Mouse (Mus musculus): ENCODE measurements at regions not wholly inside any gene's neighbourhood (a gene's known extent, or its start where the extent isn't known, plus 50 kb on each side); places are given as distances from the start of the nearest gene placed in this dataset.

GRCm38 (mm10) chr14:76672442-76672841, 115.8 kb upstream of the Serp2 start:
- no peaks in the 10 kb centered on the region for H3K9me3 ChIP-seq (replicated peaks)
- DNase-seq (ENCODE audit: low spot score): no peak
- no peaks in the 10 kb centered on the region for H3K36me3 ChIP-seq
- no peaks in the 10 kb centered on the region for H3K27me3 ChIP-seq (ENCODE audit: low read depth, poor library complexity, severe bottlenecking)
- H3K4me1 ChIP-seq: 0 out of 2 replicates have a peak, but pooled peaks cover 5% of the 10 kb centered on the region
- WGBS: 85% methylated on average over 2 of the region's 2 CpGs
- no peak overlapping the region for H3K27ac ChIP-seq
- H3K4me3 ChIP-seq: no peak overlapping the region

DNA sequence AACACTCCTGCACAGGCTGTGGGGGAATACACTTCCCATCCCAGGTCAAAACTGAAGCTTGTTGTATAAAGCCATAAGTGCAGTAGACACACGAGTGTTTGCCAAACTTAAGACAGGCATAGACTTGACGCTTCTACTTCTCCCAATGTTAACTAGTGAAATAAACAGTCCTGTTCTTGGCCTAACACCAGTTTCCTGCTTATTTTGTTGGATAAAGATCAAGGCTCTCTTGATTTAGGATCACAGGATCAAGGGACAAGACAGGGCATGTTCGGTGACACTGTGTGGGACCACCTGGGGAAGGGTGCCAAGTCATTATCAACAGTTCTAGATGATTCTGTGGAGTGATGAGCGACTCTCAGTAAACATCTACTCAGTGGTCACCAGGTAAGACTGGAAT, 114.3 kb upstream of the Serp2 start:
- no peak for DNase-seq (ENCODE audit: low spot score)
- Histone ChIP-seq H3K4me3 (no peak overlapping the region), H3K4me1 (0 out of 2 replicates have a peak, but pooled peaks cover 5% of the 10 kb centered on the region), H3K36me3 (no peaks in the 10 kb centered on the region), H3K27me3 (ENCODE audit: low read depth, poor library complexity, severe bottlenecking) (no peaks in the 10 kb centered on the region), H3K27ac (no peak overlapping the region), H3K9me3 (replicated peaks) (no peaks in the 10 kb centered on the region)
- WGBS: 92% methylated on average over 4 of the region's 4 CpGs

- no peak for DNase-seq (ENCODE audit: low spot score)
- WGBS: 79% methylated on average over 12 of the region's 12 CpGs
Observed at GRCm38 (mm10) chr14:76665754-76666371, 109.2 kb upstream of the Serp2 start.

DNA sequence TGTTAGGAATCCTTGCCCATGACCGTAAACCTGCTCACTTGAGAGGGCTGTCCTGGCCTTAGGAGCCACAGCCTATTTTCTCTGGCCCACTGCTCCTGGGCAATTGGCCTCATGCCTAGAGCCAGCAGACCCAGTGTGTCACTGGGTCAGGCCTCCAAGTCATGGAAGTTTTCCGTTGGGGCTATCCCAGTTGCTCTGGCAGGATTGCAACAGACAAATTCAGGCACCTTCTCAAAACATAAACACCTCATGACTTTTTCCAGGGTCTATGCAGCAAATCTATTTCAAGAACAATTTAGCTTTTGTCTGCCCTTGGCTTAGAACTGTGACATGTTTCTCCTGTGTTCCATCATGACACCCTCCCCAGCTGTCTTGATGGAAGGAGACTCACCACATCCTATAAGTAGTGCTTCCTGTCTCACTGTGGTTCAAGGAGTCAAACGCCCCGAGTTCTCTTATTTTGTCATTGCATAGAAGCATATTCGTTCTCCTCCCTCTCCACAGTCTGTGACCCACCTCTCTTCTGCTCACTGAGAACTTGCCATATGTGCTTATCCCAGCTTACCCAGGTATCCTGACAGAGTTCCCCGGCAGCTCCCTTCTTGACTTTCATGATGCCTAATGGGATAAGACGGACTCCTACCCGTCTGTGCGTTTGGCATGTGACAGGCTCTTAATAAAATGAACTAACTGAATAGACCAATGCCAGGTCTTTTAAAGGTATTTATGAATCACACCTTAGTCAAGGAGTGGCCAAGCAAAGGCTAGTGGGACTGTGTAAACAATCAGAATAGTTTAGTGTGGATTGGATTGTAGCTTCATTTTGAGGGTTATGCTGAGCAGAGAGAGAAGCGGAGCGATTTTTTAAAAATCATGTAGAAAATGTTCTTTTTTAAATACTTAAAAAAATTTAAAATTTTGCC, 108.2 kb upstream of the Serp2 start:
- H3K27ac ChIP-seq: no peak overlapping the region
- no peaks in the 10 kb centered on the region for H3K27me3 ChIP-seq (ENCODE audit: low read depth, poor library complexity, severe bottlenecking)
- DNase-seq (ENCODE audit: low spot score): no peak
- no peaks in the 10 kb centered on the region for H3K36me3 ChIP-seq
- H3K4me3 ChIP-seq: no peak overlapping the region
- H3K9me3 ChIP-seq (replicated peaks): no peaks in the 10 kb centered on the region
- no peaks in the 10 kb centered on the region for H3K4me1 ChIP-seq
- 88% methylated on average over 11 of the region's 11 CpGs for WGBS

More at GRCm38 (mm10) chr14:76665754-76666371, 109.2 kb upstream of the Serp2 start:
- H3K36me3 ChIP-seq: no peaks in the 10 kb centered on the region
- no peaks in the 10 kb centered on the region for H3K9me3 ChIP-seq (replicated peaks)
- H3K27ac ChIP-seq: no peak overlapping the region
- no peaks in the 10 kb centered on the region for H3K4me1 ChIP-seq
- H3K4me3 ChIP-seq: no peak overlapping the region
- no peaks in the 10 kb centered on the region for H3K27me3 ChIP-seq (ENCODE audit: low read depth, poor library complexity, severe bottlenecking)

DNA sequence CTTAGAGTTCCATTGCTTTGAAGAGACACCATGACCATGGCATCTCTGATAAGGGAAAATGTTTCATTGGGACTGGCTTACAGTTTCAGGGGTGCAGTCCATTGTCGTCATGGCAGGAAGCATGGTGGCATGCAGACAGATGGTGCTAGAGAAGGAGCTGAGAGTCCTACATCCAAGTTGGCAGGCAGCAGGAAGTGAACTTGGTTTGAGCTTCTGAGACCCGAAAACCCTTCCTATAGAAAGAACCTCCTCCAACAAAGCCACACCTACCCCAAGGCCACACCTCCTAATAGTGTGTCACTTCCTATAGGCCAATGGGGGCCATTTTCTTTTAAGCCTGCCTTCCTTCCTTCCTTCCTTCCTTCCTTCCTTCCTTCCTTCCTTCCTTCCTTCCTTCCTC, 107.1 kb upstream of the Serp2 start:
- H3K36me3 ChIP-seq: no peaks in the 10 kb centered on the region
- 91% methylated on average over 2 of the region's 2 CpGs for WGBS

DNA sequence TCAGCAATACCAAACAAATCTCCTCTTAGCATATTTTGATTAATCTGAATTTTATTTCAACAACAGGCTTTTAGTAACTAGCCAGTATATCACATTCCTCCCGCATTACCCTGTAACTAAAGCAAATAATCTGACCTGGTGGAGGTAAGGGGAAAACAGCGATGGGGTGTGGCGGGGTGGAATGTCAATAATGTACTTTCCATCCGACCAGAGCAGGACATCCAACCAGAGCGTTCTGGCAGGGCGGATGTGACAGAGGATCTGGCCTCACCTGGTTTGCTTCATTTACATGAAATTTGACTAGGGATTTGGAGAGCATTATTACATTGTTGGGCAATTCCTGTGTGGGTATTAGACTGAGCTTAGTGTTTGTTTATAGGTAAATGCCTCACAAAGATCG, 106.2 kb upstream of the Serp2 start:
- H3K27me3 ChIP-seq (ENCODE audit: low read depth, poor library complexity, severe bottlenecking): no peaks in the 10 kb centered on the region
- H3K36me3 ChIP-seq: no peaks in the 10 kb centered on the region
- H3K4me1 ChIP-seq: peaks cover 15% of the 10 kb centered on the region
- no peaks in the 10 kb centered on the region for H3K9me3 ChIP-seq (replicated peaks)
- DNase-seq (ENCODE audit: low spot score): no peak
- H3K4me3 ChIP-seq: no peak overlapping the region
- no peak overlapping the region for H3K27ac ChIP-seq
- WGBS: 86% methylated on average over 7 of the region's 7 CpGs

More for the DNA sequence above, 107.1 kb upstream of the Serp2 start:
- no peak for DNase-seq (ENCODE audit: low spot score)
- Histone ChIP-seq H3K9me3 (replicated peaks) (no peaks in the 10 kb centered on the region), H3K4me1 (peaks cover 7% of the 10 kb centered on the region; the same call in 1 of the 2 replicates), H3K4me3 (no peak overlapping the region), H3K27ac (no peak overlapping the region), H3K27me3 (ENCODE audit: low read depth, poor library complexity, severe bottlenecking) (no peaks in the 10 kb centered on the region)

DNA sequence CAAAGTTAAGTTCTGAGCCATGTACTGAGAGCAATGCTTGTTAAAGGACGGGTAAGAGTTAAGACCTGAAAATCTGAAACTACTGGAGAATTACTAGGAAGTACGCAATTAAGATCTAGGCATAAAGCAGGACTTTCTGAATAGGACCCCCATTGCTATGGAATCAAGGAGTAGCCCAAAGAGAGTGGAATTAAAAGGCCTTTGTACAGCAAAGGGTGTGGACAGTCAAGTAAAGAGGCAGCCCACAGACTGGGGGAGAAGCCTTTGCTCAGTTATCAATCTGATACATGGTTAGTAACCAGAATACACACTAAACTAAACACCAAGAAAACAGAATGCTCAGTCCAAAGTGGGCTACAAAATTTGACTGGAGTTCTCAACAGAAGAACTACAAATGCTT, 104.2 kb upstream of the Serp2 start:
- 91% methylated on average over 2 of the region's 2 CpGs for WGBS
- DNase-seq (ENCODE audit: low spot score): no peak
- no peaks in the 10 kb centered on the region for H3K9me3 ChIP-seq (replicated peaks)
- H3K4me1 ChIP-seq: peaks cover 17% of the 10 kb centered on the region
- H3K36me3 ChIP-seq: no peaks in the 10 kb centered on the region
- H3K27ac ChIP-seq: no peak overlapping the region
- H3K27me3 ChIP-seq (ENCODE audit: low read depth, poor library complexity, severe bottlenecking): no peaks in the 10 kb centered on the region
- H3K4me3 ChIP-seq: no peak overlapping the region

GRCm38 (mm10) chr14:76658952-76659502, 102.3 kb upstream of the Serp2 start:
- DNase-seq (ENCODE audit: low spot score): no peak
- 83% methylated on average over 15 of the region's 15 CpGs for whole genome bisulfite sequencing
- no peaks in the 10 kb centered on the region for H3K36me3 ChIP-seq
- H3K27ac ChIP-seq: no peak overlapping the region
- peaks cover 17% of the 10 kb centered on the region for H3K4me1 ChIP-seq
- H3K4me3 ChIP-seq: no peak overlapping the region
- no peaks in the 10 kb centered on the region for H3K27me3 ChIP-seq (ENCODE audit: low read depth, poor library complexity, severe bottlenecking)
- H3K9me3 ChIP-seq (replicated peaks): no peaks in the 10 kb centered on the region

GRCm38 (mm10) chr14:76657784-76658610, 101.3 kb upstream of the Serp2 start:
- no peak overlapping the region for H3K4me3 ChIP-seq
- peak; percentile 47 for DNase-seq (ENCODE audit: low spot score)
- H3K36me3 ChIP-seq: no peaks in the 10 kb centered on the region
- H3K27me3 ChIP-seq (ENCODE audit: low read depth, poor library complexity, severe bottlenecking): no peaks in the 10 kb centered on the region
- peaks cover 17% of the 10 kb centered on the region for H3K4me1 ChIP-seq
- H3K27ac ChIP-seq: no peak overlapping the region; the same call in 1 of the 2 replicates
- no peaks in the 10 kb centered on the region for H3K9me3 ChIP-seq (replicated peaks)
- 77% methylated on average over 9 of the region's 9 CpGs for WGBS

GRCm38 (mm10) chr14:76657375-76657774, 100.7 kb upstream of the Serp2 start:
- Histone ChIP-seq H3K4me3 (no peak overlapping the region), H3K27ac (no peak overlapping the region; the same call in 1 of the 2 replicates)
- WGBS: 77% methylated on average over 7 of the region's 7 CpGs

GRCm38 (mm10) chr14:76652356-76653126, 95.9 kb upstream of the Serp2 start:
- no peak for DNase-seq (ENCODE audit: low spot score)
- H3K4me1 ChIP-seq: no peaks in the 10 kb centered on the region
- H3K9me3 ChIP-seq (replicated peaks): no peaks in the 10 kb centered on the region
- WGBS: 75% methylated on average over 9 of the region's 9 CpGs
- no peaks in the 10 kb centered on the region for H3K27me3 ChIP-seq (ENCODE audit: low read depth, poor library complexity, severe bottlenecking)
- no peak overlapping the region for H3K4me3 ChIP-seq
- H3K27ac ChIP-seq: no peak overlapping the region
- no peaks in the 10 kb centered on the region for H3K36me3 ChIP-seq

More at GRCm38 (mm10) chr14:76657375-76657774, 100.7 kb upstream of the Serp2 start:
- no peaks in the 10 kb centered on the region for H3K27me3 ChIP-seq (ENCODE audit: low read depth, poor library complexity, severe bottlenecking)
- DNase-seq (ENCODE audit: low spot score): no peak
- no peaks in the 10 kb centered on the region for H3K36me3 ChIP-seq
- H3K9me3 ChIP-seq (replicated peaks): no peaks in the 10 kb centered on the region
- peaks cover 17% of the 10 kb centered on the region for H3K4me1 ChIP-seq

DNA sequence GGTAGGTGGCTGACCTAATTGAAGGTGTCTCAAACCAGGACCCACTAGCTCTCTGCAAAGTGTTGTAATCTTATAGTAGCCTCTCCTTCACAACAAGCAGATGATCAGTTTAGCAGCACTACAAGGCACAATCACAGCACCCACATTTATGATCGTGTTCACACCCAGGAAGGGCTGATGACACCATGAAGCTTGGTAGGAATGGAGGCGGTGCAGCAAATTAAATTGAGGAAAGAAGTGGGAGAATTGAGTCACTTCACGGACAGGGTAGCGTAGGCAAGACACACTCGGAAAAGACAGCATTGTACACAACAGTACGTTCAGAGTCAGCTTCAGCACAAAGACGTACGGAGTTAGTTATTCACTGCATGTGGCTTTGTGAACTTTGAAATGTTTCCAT, 94.4 kb upstream of the Serp2 start:
- DNase-seq (ENCODE audit: low spot score): no peak
- Histone ChIP-seq H3K4me3 (no peak overlapping the region), H3K27me3 (ENCODE audit: low read depth, poor library complexity, severe bottlenecking) (no peaks in the 10 kb centered on the region), H3K9me3 (replicated peaks) (no peaks in the 10 kb centered on the region), H3K27ac (no peak overlapping the region), H3K36me3 (no peaks in the 10 kb centered on the region), H3K4me1 (no peaks in the 10 kb centered on the region)
- 91% methylated on average over 8 of the region's 8 CpGs for WGBS
